Mouse (Mus musculus): ENCODE measurements at regions not wholly inside any gene's neighbourhood (a gene's known extent, or its start where the extent isn't known, plus 50 kb on each side); places are given as distances from the start of the nearest gene placed in this dataset.

DNA sequence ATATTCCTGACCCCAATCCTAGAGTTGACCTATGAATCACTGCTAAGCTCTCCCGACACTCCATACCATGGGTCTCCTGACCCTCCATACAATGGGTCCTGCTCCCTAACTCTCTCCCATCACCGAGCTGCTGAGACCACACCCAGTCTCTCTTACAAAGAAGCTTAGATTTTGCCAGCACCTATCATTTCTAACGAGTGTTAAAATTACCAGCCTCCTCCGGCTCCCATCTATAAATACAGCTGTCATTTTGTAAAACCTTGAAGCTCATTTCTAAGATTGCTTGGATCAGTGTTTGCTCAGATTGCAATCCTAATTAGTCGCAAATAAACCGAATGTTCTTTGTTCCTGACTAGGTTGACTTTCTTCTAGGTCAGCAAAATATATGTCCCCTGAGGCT lies 2428.4 kb upstream of the 5930422O12Rik start:
- Histone ChIP-seq H3K4me1 (ENCODE audit: control insufficient read depth, insufficient read depth, low read length) (no peaks in the 10 kb centered on the region), H3K79me2 (replicated peaks; ENCODE audit: control insufficient read depth, insufficient read depth, low read length) (no peaks in the 10 kb centered on the region), H3K36me3 (ENCODE audit: control insufficient read depth, insufficient read depth, low read length) (no peaks in the 10 kb centered on the region), H3K9ac (ENCODE audit: low read depth, low read length) (no peak overlapping the region), H3K27ac (no peak overlapping the region), H3K27me3 (ENCODE audit: control insufficient read depth, insufficient read depth, low read length) (no peaks in the 10 kb centered on the region), H3K4me3 (no peak overlapping the region)
- intact Hi-C loops (cut with DNase I): no loop called here
- TF ChIP-seq EP300 (IDR thresholded peaks at IDR 0.05; ENCODE audit: insufficient read depth, low read depth, low read length) (no peak), CTCF (IDR thresholded peaks at IDR 0.05) (no peak), POLR2A (IDR thresholded peaks at IDR 0.05; ENCODE audit: insufficient read depth, low read depth, low read length) (no peak)
- no peak for DNase-seq
- 85% methylated on average over 6 of the region's 6 CpGs for WGBS

GRCm38 (mm10) chr8:31001980-31002730 lies 2426.4 kb upstream of the 5930422O12Rik start:
- DNase-seq: no peak
- intact Hi-C loops (cut with DNase I): no loop called here

GRCm38 (mm10) chr8:31008309-31008708 lies 2420.2 kb upstream of the 5930422O12Rik start:
- Histone ChIP-seq H3K4me3 (no peak overlapping the region), H3K27ac (no peak overlapping the region), H3K36me3 (ENCODE audit: control insufficient read depth, insufficient read depth, low read length) (no peaks in the 10 kb centered on the region), H3K9ac (ENCODE audit: low read depth, low read length) (no peak overlapping the region), H3K27me3 (ENCODE audit: control insufficient read depth, insufficient read depth, low read length) (no peaks in the 10 kb centered on the region), H3K4me1 (ENCODE audit: control insufficient read depth, insufficient read depth, low read length) (no peaks in the 10 kb centered on the region), H3K79me2 (replicated peaks; ENCODE audit: control insufficient read depth, insufficient read depth, low read length) (no peaks in the 10 kb centered on the region)
- WGBS: 53% methylated on average over 8 of the region's 8 CpGs
- TF ChIP-seq EP300 (IDR thresholded peaks at IDR 0.05; ENCODE audit: insufficient read depth, low read depth, low read length): no peak
- no peak for TF ChIP-seq CTCF (IDR thresholded peaks at IDR 0.05)
- no peak for TF ChIP-seq POLR2A (IDR thresholded peaks at IDR 0.05; ENCODE audit: insufficient read depth, low read depth, low read length)
- DNase-seq: no peak
- intact Hi-C loops (cut with DNase I): no loop called here

More at GRCm38 (mm10) chr8:31001980-31002730, 2426.4 kb upstream of the 5930422O12Rik start:
- no peaks in the 10 kb centered on the region for H3K36me3 ChIP-seq (ENCODE audit: control insufficient read depth, insufficient read depth, low read length)
- H3K27me3 ChIP-seq (ENCODE audit: control insufficient read depth, insufficient read depth, low read length): no peaks in the 10 kb centered on the region
- WGBS: 35% methylated on average over 5 of the region's 5 CpGs
- TF ChIP-seq CTCF (IDR thresholded peaks at IDR 0.05) (no peak), POLR2A (IDR thresholded peaks at IDR 0.05; ENCODE audit: insufficient read depth, low read depth, low read length) (no peak), EP300 (IDR thresholded peaks at IDR 0.05; ENCODE audit: insufficient read depth, low read depth, low read length) (no peak)
- H3K9ac ChIP-seq (ENCODE audit: low read depth, low read length): no peak overlapping the region
- no peak overlapping the region for H3K27ac ChIP-seq
- H3K4me1 ChIP-seq (ENCODE audit: control insufficient read depth, insufficient read depth, low read length): no peaks in the 10 kb centered on the region
- no peaks in the 10 kb centered on the region for H3K79me2 ChIP-seq (replicated peaks; ENCODE audit: control insufficient read depth, insufficient read depth, low read length)
- no peak overlapping the region for H3K4me3 ChIP-seq

DNA sequence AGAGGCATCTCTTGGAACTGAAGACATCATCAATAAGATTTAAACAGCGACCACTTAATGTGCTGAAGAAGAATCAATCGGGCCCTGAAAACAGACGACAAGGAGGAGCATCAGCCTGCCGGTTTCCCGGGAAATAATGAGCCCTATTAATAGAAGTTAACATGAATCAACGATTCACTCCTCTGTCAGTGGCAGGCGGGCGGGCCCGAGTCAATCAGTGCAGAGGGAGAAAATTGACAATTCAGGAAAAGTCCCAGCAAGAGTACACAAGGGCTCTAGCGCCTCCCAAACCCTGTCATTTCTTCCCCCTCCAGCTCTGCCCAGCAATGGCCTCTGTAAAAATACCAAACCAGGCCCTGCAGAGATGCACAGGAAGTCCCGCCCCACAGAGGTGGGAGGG lies 2416.4 kb upstream of the 5930422O12Rik start:
- H3K27me3 ChIP-seq (ENCODE audit: control insufficient read depth, insufficient read depth, low read length): no peaks in the 10 kb centered on the region
- WGBS: 71% methylated on average over 11 of the region's 11 CpGs

DNA sequence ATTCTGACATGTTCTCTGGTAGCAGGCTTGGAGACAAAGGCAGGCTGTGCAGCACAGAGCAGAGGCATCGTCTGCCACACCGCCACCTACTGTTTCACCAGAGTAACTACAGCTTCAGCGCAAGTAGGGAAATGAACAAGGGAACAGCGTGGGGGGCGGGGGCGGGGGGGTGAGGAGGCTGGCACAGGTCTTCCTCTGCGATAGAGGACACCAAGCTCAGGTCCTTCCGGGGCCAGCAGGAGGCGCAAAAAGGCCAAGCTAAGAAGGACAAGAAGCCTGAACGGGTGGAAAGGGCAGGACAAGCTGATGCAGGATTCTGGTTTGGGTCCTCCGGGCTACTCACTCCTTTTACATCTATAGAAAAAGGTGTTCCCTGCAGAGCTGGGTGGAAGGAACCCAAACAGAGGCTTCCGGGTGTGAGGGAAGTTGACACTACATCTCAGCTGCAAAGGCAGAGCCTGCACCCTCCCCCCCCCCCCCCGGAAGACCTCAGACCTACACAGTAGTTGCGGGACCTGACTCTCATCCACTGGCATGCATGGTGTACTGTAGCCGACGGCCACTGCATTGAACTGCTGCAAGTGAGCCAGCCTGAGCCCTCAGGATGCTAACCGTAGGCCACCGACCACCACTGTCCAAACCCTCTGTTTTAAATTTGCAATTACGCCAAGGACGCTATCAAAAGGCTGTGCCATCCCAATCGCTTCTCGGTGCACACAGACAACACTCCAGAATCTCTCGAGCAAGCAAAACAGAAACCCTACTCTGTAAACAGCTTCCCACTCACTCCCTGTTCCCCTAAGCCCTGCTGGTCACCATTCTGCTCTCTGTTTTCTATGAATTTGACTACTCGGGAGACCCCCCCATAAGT lies 2396.6 kb upstream of the 5930422O12Rik start:
- Histone ChIP-seq H3K4me3 (peak overlapping the region; percentile 27; the same call in 1 of the 2 replicates), H3K9ac (ENCODE audit: low read depth, low read length) (no peak overlapping the region), H3K36me3 (ENCODE audit: control insufficient read depth, insufficient read depth, low read length) (no peaks in the 10 kb centered on the region), H3K79me2 (replicated peaks; ENCODE audit: control insufficient read depth, insufficient read depth, low read length) (no peaks in the 10 kb centered on the region), H3K4me1 (ENCODE audit: control insufficient read depth, insufficient read depth, low read length) (no peaks in the 10 kb centered on the region), H3K27ac (no peak overlapping the region), H3K27me3 (ENCODE audit: control insufficient read depth, insufficient read depth, low read length) (no peaks in the 10 kb centered on the region)
- DNase-seq: peak; percentile 40 to 58
- peak; percentile 78 for TF ChIP-seq CTCF (IDR thresholded peaks at IDR 0.05)
- TF ChIP-seq EP300 (IDR thresholded peaks at IDR 0.05; ENCODE audit: insufficient read depth, low read depth, low read length): no peak
- TF ChIP-seq POLR2A (IDR thresholded peaks at IDR 0.05; ENCODE audit: insufficient read depth, low read depth, low read length): no peak
- 7% methylated on average over 24 of the region's 24 CpGs for WGBS
- intact Hi-C loops (cut with DNase I): loop anchor here (1.0 to 10.0 kb wide), 2 partner anchors 113 to 192 kb away; no protein-coding TSS in a partner anchor

More for the DNA sequence above, 2416.4 kb upstream of the 5930422O12Rik start:
- no peak for DNase-seq
- H3K79me2 ChIP-seq (replicated peaks; ENCODE audit: control insufficient read depth, insufficient read depth, low read length): no peaks in the 10 kb centered on the region
- TF ChIP-seq CTCF (IDR thresholded peaks at IDR 0.05) (no peak), EP300 (IDR thresholded peaks at IDR 0.05; ENCODE audit: insufficient read depth, low read depth, low read length) (no peak), POLR2A (IDR thresholded peaks at IDR 0.05; ENCODE audit: insufficient read depth, low read depth, low read length) (no peak)
- no peaks in the 10 kb centered on the region for H3K4me1 ChIP-seq (ENCODE audit: control insufficient read depth, insufficient read depth, low read length)
- H3K4me3 ChIP-seq: no peak overlapping the region
- H3K36me3 ChIP-seq (ENCODE audit: control insufficient read depth, insufficient read depth, low read length): no peaks in the 10 kb centered on the region
- no peak overlapping the region for H3K9ac ChIP-seq (ENCODE audit: low read depth, low read length)
- H3K27ac ChIP-seq: no peak overlapping the region
- intact Hi-C loops (cut with DNase I): no loop called here
